Mouse (Mus musculus): ENCODE data around the gene Il10.
"Not testable (repeated sequence)": the region's sequence is repeated elsewhere in the genome, so short reads cannot be mapped to it uniquely, and the experiment has no call there.

Gene Il10

DNA sequence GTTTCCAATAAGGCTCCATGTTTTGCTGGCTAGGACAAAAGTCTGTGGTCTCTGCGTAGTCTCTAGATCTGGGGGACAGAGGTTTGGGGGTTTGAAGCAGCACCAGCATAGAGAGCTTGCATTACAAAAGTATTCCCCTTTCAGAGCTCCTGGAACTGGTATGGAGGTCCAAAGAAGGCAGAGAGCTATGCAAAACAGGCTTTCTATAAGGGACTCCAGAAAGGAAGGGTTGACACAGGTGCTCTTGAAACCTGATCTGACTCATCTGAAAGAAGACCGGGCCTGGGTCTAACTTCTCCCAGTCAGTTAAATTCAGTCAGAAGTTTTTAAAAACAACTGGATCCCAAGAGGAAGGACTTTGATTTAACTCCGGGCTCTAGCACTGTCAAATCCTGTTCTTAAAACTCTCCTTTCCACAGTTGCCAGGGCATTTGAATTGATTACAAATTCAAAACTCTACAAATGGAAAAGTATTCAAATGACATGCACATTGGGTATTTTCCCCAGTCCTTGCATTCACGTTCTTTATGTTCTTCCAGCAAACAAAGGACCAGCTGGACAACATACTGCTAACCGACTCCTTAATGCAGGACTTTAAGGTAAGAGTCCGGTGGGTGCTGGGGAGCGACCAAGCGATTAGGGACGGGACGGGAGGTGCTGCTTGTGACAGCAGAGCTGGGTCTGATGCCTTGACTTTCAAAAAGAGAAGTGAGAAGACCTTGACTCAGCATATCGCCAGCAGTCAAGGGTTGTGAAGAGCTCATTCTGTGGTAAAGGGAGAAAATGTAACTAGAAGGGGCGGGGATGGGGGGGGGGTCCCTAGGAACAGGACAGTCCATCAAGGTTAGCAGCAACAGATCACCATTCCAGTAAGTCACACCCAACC, 1.0 kb downstream of the Il10 start:
- DNase-seq = peak; percentile 39 to 47

DNA sequence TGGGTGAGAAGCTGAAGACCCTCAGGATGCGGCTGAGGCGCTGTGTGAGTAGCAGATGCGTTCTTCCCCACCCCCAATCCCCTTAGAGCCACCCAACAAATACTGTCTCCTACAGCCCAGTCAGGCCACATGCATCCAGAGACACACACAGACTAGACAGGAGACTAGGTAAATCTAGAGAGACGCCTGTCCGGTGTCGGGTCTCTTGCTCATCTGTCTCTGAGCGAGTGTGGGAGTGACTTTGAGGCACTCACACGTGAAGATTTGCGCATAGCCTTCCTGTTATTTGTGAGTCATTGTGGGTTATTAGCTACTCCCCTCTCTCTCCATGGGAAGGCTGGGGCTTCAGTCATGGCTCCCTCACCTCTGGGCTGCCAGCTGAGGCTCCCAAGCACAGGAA, 1.8 kb downstream of the Il10 start:
- peak; percentile 27 to 34 for DNase-seq

DNA sequence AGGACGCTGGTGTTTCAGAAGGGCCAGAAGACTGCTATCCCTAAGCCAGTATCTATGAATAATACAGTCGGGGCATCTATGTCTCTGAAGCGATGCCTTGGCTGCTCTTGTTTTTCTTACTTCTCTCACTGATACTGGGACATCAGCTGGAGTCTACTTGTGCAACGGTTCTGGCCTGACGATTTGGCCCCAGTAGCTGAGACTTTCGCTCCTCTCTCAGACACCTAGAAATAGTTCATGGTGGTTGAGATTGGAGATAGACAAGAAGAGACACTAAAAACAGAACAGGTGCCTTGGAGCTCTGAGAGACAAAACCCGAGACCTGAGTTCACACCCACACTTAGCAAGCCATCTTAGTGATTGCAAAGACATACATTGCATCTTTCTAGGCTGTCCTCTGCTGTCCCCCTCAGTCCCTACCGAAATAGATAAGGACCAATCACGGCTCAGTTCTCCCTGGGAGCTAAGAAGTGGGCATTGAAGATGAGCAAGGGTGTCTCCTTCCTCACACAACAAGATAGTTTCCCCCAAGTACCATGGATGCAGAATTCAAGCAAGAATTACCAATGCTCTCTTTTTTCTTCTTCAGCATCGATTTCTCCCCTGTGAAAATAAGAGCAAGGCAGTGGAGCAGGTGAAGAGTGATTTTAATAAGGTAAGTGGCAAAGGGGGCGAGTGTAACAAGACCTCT, 2.4 kb downstream of the Il10 start:
- no peak for DNase-seq

DNA sequence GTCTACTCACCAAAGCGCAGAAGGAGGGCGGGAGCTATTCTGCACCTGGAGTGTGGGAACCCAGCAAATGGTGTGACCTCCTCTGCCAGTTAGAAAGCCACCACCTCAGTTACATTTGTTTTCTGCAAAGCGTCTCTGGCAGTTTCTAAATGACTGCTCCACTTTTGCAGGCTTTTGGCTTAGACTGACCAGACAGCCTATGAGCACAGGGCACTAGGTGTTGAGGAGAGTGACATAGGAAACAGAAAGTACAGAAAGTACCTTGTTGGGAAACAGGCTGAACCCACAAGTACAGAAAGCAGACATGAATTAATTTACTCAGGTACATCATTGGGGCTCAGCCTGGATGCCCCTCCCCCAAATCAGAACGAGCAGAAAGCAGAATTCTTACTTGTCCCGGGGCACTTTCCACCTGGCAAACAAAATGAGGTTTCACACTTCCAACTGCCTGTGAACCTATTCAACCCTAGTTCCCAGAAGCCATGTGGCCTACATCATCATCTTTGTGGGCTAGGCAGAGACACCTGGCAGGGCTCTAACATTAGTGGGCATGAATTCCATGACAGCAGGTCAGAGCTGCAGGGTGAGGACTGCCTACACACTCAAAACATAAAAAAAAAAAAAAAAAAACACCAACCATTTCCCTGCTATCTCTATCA, 3.1 kb downstream of the Il10 start:
- DNase-seq = peak; percentile 17 to 18

DNA sequence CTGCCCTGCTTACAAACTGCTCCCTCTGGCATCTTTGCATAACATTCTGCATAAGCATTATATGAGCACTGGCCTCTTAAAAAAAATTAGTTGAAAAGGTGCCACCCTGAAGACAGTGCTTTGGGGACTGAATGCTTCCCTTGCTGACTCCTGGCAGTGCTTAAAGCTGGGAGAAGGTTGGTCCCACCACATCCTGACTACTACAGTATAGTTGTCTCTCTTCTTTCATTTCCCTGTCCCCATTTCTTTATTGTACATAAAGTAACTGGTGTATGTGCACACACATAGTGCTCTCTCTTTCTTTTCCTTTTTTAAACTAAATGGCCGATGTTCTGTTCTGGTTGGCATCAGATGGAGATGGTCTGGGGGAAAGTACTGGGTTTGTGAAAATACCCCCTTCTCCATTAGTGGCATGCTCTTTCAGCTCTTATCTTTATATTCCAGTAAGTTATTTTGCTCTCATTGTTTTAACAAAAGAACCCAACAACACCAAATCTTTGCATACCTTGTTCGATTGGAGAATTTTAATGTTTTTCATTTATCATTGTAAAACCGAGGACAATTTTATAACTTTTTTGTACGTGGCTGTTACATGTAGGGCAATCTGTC, 3.7 kb downstream of the Il10 start:
- not testable (repeated sequence) for DNase-seq

DNA sequence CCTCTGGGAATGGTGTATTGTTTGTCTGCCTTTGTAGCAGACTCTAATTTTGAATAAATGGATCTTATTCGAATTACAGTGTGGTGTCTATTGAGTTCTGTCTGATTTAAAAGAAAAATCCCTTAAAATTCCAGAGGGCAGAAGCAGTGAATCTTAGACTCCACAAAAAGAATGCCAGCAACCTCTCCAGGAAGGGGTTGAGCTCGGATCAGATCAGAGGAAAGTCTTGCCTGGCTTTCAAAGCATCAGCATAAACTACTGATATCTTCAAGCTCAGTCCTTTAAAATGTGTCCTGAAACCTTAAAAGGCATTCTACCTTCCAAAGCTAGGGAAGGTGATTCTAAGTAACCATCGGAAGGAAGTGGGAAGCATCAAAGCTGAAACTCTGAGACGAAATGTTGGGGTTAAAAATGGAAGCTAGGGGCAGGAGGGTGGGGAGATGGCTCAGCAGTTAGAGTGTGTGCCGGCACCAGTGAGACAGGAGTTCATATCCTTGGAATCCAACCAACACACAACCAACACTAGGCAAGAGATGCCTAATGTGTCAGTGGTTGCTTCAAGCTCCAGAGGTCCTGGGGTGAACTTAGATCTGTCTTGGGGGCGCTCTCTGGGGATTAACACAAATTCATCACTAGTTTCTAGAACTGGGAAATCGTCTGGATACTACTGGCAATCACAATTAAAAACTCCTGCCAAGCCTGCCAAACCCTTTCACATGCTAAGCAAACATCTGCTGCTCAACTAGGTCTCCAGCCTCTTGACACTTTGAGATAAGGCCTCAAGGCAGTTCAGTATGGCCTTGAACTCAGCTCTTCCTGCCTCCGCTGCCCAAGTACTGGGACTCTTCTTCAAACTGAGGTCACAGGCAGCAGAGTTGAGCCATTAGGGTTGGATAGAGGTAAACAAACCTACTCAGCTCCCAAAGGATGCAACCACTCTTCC, 5.5 kb downstream of the Il10 start:
- no peak for DNase-seq

DNA sequence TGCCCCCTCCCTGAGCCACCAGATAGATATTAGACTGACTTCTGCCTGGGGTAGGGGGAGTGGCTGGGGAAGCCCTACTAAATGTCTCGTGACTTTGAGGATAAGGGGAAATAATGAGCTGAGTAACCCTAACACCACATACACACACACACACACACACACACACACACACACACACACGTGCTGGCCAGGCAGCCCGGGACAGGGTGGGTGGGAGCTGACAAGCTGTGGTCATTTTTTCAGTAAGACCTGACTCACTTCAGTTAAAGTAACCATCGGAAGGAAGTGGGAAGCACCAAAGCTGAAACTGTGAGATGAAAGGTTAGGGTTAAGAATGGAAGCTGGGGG, 6.2 kb downstream of the Il10 start:
- peak; percentile 36 to 39 for DNase-seq

DNA sequence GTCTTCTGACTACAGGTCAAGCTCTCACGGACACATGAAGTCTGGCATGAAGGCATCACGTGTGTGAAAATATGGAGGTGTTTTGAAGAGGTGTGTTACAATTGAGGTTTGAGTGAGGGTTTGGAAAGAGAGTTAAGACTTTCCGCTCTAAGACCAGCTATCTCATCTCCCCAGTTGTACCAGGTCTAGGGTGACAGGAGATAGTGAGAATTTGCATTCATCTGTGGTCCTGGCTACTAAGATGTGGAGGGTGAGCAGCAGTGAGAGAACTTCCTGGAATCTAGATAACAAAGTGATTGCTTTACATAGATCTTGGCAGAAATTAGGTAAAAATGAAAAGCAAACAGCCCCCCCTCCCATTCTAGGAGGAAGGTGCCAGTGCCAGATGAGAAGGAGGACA, 9.6 kb downstream of the Il10 start:
- DNase-seq = no peak

DNA sequence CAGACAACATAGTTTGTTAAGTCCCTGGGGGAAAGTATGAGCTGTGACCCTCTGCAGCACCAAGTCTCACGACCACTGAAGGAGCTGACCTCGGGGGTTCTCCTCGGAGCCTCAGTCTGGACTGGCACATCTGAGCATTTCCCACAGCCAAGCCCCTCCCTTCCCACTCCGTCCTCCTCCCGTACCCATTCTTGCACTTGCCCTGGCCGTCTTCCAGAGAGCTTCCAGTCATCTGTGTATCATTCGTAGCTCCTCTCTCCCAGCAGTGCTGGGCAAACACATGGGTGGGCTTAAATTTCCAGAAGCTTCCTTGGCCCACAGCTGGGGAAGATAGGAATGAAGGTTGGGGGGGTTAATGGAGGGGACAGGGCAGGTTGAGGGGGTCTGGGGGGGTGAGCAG, 10.6 kb downstream of the Il10 start:
- DNase-seq = no peak

DNA sequence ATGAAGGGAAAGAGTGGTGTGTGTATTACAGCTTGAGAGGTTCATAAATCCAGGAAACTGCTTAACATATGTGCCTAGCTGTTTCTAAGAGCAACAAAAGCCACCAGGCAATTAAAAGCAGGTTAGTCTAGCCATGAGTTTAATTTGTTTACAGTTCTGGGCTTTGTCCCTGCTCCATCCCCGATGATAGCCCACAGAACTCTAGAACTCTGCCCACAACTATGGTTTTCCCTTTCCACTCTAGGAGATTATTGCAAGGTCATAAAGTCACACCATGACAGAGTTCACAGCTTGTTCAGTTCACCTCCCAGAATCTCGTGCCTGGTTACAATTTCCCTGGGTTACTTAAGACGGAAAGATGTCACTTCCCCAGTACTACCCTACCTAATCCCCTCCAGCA, 11.6 kb downstream of the Il10 start:
- DNase-seq = no peak

DNA sequence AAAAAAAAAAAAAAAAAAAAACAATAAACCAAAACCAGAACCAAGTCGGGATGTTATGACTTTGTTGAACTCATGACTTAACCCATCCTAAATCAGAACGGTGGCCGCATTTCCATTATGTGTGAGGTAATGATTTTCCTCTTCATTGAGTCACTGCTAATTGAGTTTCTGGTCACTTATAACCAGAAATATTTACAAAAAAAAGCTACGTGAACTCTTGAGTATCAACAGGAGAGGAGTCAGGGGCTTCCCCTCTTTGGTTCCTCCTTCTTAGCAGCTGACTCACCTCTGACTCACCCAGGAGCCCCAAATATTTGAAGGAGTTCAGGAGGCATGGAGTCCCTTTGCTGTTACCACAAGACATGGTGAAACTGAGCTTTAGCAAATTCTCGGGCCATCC, 18.4 kb downstream of the Il10 start:
- peak; percentile 46 to 47 for DNase-seq

DNA sequence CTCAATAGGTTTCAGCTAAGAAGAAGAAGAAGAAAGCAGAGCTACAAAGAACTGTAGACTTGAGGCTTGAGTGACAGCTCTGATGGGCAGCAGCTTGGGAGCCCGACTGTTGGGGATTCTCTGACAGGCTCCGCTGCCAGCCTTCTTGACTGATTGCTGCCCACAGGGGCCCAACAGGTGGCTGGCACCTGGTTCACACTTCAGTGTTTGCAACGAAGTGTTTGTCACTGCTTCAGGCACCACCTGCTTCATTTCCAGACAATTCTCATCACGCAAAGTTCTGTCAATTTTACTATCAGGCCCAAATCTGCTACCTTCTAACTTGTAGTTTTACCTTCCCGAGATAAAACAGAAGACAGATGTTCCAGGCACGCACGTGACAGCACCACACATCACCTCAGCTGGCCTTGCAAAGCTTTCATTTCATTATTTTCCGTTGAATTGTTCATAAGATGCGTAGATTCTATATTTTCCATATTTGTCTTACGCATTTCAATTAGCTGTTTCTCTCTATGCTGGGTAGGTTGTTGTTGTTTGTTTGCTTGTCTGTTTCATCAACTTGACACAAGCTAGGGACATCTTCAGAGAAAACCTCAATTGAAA, 18.9 kb downstream of the Il10 start:
- DNase-seq = no peak

DNA sequence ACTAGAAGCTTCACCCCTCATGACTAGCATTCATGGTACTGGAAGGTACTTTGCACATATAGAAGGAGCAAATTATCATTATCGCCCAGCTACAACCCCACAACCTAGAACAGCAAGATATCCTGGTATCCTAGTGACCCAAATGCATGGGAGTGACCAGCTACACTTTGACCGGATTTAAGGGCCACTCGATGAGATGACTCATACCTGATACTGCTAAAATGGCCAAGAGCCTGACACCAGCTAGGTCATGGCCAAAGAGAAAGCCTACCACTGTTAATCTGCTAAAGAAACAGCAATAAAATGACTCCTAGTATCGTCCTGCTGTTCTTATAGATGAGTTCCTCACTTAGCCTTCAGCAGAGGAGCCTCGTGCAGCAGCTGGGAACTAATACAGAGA, 19.8 kb downstream of the Il10 start:
- DNase-seq = no peak

DNA sequence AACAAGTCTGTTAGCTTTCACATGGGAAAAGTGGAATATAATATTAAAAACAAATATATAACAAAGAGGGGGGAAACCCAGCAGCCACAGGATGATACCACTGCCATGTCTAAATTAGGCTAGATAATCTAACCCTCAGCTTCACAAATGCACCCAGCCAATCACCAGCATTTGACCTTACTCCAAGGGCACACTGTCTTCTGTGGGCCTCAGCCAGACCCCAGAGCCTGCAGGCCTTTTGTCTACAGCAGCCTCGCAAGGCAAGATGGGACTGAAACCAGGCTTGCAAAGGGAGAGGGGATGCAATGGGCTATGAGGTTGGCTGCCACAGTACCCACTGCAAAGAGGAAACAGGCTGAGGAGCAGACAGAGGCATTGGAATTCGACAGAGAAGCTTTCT, 22.6 kb downstream of the Il10 start:
- no peak for DNase-seq

DNA sequence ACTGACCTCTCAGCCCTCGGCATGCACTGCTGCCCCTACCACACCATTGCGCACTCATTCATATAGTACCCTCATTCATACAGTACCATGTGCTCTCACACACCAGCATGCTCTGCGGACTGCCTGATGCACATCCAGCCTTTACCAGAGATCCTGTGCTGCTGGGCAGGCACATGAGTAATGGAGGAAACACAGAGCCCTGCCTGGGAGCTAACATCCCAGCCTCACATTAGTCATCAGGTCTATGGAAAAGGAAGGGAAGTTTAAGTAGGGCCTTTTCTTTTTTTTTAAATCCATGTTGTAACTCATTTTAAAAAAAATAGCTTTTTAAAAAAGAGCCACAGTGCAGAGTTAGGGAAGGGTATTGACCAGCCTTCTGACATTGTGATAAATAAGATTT, 23.1 kb downstream of the Il10 start:
- no peak for DNase-seq

DNA sequence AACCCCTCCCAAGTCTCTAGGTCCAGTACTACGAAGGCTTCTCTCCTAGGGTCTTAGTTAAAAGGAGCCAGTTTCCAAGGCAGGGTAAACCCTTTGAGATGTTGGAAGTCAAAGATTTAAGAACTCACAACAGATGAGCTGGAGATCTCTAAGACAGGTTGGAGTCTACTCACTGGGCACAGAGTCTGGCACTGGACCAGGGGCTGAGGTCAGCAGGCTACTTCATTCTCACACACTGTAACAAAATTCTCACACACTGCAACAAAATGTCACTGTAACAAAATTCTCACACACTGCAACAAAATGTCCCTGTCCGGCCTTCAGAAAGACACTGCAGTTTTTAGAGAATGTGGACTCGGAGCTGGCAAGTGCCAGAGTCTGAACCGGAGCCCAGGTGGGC, 24.0 kb downstream of the Il10 start:
- no peak for DNase-seq

DNA sequence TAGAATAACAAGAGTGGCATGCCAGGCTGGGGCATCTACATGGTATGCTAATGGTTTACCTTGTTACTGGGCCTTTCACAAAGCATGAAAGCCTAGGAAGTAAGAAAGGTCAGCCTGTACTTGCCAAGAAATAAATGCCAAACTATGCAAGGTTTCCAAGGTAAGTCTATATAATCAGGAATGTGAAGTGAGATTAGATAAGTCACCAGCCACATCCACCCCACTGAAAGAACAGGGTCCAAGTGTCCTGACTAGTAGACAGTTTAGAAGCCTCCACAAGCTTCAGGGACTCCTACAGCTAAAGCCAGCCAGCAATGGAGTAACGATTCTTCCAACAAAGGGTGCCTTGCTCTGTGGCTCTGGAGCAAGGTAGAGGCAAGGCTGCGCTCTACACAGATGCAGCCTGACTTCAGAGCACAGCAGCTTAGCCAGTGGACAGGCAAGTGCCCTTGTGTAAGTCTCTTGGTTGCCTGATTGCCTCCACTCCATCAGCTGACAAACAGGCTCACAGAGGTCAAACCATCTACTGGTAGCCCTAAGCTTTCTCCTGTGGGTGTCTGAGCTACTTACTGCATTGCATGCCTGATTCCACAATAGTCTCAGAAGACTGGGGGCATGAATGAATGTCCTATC, 26.2 kb downstream of the Il10 start:
- no peak for DNase-seq

DNA sequence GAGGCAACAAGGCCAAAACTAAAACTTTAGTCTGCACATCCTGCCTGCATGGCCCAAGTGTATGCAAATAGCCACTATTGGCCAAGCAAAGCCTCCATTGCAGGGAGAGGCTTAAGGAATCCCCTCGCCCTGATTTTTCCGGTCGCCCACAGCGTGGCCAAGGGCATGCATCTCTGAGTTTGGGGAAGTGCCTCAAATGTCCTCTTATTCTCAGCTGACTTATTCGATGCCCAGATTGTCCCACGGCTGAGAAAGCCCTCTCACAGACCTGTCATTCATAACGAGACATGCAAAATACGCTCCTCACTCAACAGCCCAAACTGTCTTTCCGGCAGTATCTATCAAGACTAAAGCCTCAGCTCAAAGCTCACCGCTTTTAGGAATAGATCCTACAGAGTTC, 27.0 kb downstream of the Il10 start:
- DNase-seq = peak; percentile 30 to 39

DNA sequence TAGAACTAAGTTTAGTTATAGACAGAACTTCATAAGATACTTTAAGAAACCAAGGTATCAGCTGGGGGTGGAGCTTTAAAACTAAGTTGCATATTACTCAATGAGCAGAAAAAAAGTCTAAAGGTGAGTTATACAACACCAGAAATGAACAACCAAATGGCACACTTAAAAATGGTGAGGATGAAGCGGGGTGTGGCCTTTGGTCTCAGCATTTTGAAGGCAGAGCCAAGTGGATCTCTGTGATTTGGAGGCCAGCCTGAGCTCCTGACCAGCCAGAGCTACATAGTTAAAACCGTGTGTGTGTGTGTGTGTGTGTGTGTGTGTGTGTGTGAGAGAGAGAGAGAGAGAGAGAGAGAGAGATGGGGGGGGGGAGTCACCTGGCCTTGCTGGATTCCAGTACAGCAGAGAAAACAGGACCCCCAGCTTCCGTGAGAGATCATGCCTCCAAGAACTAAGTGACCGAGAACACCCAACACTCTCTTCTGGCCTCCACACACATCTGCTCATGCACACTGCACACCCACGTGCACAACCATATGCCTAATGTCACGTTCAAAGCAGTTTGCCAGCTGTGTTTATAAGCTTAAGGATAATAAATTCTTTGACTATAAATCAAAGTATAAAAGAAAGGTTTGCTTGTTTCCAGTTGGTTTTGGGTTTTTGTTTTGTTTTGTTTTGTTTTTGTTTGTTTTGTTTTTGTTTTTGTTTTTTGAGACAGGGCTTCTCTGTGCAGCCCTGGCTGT, 28.6 kb downstream of the Il10 start:
- DNase-seq = no peak

DNA sequence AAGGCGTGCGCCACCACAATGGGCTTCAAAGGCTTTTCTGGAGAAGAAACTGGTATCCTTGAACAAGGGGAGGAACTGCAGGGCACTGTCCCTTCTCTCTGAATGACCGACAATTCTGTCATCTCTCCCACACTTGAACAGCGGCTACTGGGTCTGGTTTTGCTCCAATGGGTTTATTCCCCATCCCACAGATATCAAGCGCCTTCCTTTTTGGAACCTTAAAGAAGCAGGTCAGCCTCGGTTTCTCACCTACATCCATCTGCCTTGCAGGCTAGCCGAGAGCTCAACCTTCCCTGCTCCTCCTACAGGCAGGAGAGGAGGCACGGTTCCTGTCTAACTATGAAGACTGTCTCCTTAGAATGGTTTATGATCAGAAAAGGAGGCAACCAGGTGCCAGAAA, 29.3 kb downstream of the Il10 start:
- no peak for DNase-seq

DNA sequence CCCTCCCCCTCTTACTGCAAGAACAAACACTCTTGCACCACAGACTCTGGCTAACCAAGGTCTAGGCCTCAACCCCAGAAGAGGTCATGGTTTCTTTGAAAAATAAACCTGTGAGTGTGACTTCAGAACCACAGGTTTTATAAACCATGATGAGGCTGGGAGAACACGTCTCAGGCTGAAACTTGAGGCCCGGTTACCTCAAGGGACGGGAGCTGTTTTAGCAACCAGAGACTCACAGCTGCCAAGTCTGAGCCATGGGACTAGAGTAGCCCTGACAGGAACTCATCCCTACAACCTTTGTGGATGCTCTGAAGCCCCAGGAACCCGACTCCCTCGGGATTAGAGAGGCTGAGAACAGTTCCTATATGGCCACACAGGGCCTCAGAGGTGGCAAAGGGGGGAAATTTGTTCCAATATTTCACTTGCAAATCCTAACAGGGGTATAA, 29.7 kb downstream of the Il10 start:
- DNase-seq = no peak
